Mouse (Mus musculus) heart, adult 2 months (tissue): ENCODE measurements around the gene Tor3a. TPM values are rescaled to one million over a fixed set of nuclear protein-coding genes. Genes with fewer than 3 reads are reported as not detected.

Source experiments
- DNase-seq, 2 experiments: peaks; one replicate each; pipeline ENCODE4 v3.0.0; 2021
- H3K27ac ChIP-seq: fragments of 200-600 bp; 2 replicates; pipeline ENCODE4 v1.8.1; 2022
- H3K27me3 ChIP-seq: fragments of 200-500 bp; 2 replicates; pipeline ENCODE4 v1.6.1; 2012; ENCODE audit warnings: mild to moderate bottlenecking, low read length, inconsistent platforms, mixed read lengths; ENCODE audit not compliant: control insufficient read depth, insufficient read depth
- H3K36me3 ChIP-seq: fragments of 200-500 bp; 2 replicates; pipeline ENCODE4 v1.6.1; 2012; ENCODE audit warnings: low read length, inconsistent platforms; ENCODE audit not compliant: control insufficient read depth, insufficient read depth
- H3K4me1 ChIP-seq: fragments of 200-500 bp; 2 replicates; pipeline ENCODE4 v1.6.1; 2011; ENCODE audit warnings: low read length; ENCODE audit not compliant: control insufficient read depth, insufficient read depth
- H3K4me3 ChIP-seq: fragments of 200-600 bp; 2 replicates; pipeline ENCODE4 v1.8.1; 2022
- H3K79me2 ChIP-seq: fragments of 200-500 bp; replicated peaks from 2 replicates; pipeline ENCODE4 v1.6.1; 2012; ENCODE audit warnings: mild to moderate bottlenecking, inconsistent platforms, low read length, moderate library complexity, mixed read lengths; ENCODE audit not compliant: control insufficient read depth, insufficient read depth
- H3K9ac ChIP-seq: fragments of 200-500 bp; 2 replicates; pipeline ENCODE4 v1.6.1; 2012; ENCODE audit warnings: low read depth, mild to moderate bottlenecking, control low read depth, inconsistent platforms, low read length, mixed read lengths
- CTCF ChIP-seq: fragments of 200-600 bp; IDR thresholded peaks from 2 replicates; pipeline ENCODE4 v1.8.1; 2022; ENCODE audit warnings: antibody characterized with exemption, mild to moderate bottlenecking, moderate library complexity
- EP300 ChIP-seq: fragments of 200-500 bp; IDR thresholded peaks from 2 replicates; pipeline ENCODE4 v1.6.1; 2011; ENCODE audit warnings: low read depth, low read length, control low read depth; ENCODE audit not compliant: insufficient read depth
- POLR2A ChIP-seq: fragments of 200-500 bp; IDR thresholded peaks from 2 replicates; pipeline ENCODE4 v1.6.1; 2011; ENCODE audit warnings: mild to moderate bottlenecking, low read depth, low read length, control low read depth; ENCODE audit not compliant: insufficient read depth
- WGBS: fragments of 180-500 bp; shearing (Covaris S2); methylation state at CpG from one replicate; pipeline ENCODE4 v1.1.7; 2018; 5-methylcytosine and 5-hydroxymethylcytosine counted together
- intact Hi-C: fragments of 180-260 bp; cut with DNase I; formaldehyde crosslinking; loops from one replicate; pipeline ENCODE4 v1.15.1; 2025
- long read RNA-seq: library from polyadenylated mRNA; stranded (forward); transcript quantifications from one replicate; pipeline ENCODE4 v2.0.0, GENCODE M21; 2021
- polyA plus RNA-seq: library from polyadenylated mRNA; depleted of rRNA; stranded (reverse); fragments of >200 nt; gene quantifications from 2 replicates; pipeline ENCODE4 v1.2.3, GENCODE M21; 2012; rRNA removed
- total RNA-seq, 2 experiments: library from RNA; stranded (reverse); gene quantifications; 2 replicates each; pipeline ENCODE4 v1.2.3; 2021

Gene Tor3a
- total RNA-seq = 10 to 100 TPM in 1 of 2 experiments, 1 to 10 TPM in 1; 8.3 to 11.6 TPM
- 8.9 and 11.8 TPM in 2 replicates for polyA plus RNA-seq
- long read RNA-seq, transcript Tor3a-201 (6 exons, 3,285 nt) = major isoform, 18 of 24 reads
- long read RNA-seq, partial matches to known transcripts = 1 of 24 reads
- long read RNA-seq, other reads (novel, unspliced or antisense) = 4 of 24 reads

DNA sequence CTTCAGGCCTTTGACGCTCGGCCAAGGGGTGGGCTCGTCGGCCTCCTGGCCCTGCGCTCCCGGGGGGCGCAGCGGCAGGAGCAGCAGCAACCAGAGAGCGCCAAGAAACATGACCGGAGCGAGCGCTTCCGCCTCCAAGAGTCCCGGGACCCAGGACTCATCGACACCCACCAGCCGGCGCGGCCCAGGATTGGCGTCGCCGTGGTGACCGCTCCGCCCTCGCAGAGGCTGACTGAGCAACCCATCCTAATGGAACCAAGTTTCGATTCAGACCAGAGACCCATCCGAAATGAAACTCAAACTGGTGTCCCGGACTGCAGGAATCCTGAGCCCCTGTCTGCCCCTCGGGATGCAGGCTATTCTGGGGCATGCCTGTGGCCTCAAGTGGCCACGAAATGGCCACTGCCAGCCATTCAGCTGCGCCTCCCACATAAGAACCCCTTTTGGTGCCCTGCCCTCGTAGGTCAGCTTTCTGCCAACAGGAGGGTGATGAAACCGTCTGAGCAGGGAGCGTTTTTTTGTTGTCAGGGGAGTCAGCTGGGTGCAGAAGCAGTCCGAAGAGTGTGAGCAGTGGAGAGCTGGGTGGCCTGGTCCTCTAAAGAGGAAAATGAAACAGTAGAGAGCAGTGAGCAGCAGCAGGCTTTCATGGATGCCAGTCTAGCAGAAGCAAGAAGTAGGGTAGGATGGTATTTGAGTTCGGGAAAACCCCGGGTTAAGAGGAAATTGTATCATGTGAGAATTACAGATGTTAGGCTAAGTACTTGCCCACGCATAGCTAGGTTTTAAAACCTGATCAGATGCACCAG lies at the start of gene Tor3a:
TSS of gene Tor3a (minus strand) at position 162 of the 806 bp plus-strand sequence.
- intact Hi-C loops = no loop called here
- Histone ChIP-seq H3K79me2 (no peaks in the 10 kb centered on the region), H3K36me3 (no peaks in the 10 kb centered on the region), H3K9ac (peak within 1 kb of the TSS; percentile 77), H3K4me3 (peak within 1 kb of the TSS; percentile 74), H3K27ac (peak within 1 kb of the TSS; percentile 88), H3K27me3 (no peaks in the 10 kb centered on the region), H3K4me1 (peaks cover 4% of the 10 kb centered on the region)
- TF ChIP-seq POLR2A = peak; percentile 63
- TF ChIP-seq CTCF = no peak
- WGBS = 4% methylated on average over 37 of the region's 37 CpGs
- peak; percentile 89 to 93 for DNase-seq

DNA sequence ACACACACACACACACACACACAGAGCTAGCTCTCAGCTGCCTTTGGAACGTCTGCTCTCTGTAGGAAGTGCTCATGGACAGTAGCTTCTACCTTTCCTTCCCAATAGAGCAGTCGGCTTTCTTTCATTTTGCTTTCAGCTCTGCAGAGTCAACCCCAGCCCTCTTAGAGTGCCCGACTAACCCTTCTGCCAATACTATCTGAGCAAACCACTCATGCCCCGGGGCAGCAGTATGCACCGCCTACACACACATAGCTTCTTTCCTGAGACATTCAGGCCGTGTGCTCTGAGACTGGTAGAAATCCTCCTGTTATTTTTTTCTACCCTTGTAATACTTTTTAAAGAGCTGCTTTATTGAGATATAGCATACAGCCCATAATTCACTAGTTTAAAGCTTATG lies 47.9 kb upstream of the Tor3a start:
- Histone ChIP-seq H3K9ac (no peak overlapping the region), H3K4me3 (no peak overlapping the region), H3K4me1 (peaks cover 1% of the 10 kb centered on the region; the same call in 1 of the 2 replicates), H3K27ac (no peak overlapping the region), H3K79me2 (no peaks in the 10 kb centered on the region), H3K36me3 (no peaks in the 10 kb centered on the region), H3K27me3 (no peaks in the 10 kb centered on the region)
- no peak for DNase-seq
- no peak for TF ChIP-seq CTCF
- no peak for TF ChIP-seq EP300
- WGBS = 45% methylated on average over 6 of the region's 6 CpGs
- intact Hi-C loops = no loop called here

DNA sequence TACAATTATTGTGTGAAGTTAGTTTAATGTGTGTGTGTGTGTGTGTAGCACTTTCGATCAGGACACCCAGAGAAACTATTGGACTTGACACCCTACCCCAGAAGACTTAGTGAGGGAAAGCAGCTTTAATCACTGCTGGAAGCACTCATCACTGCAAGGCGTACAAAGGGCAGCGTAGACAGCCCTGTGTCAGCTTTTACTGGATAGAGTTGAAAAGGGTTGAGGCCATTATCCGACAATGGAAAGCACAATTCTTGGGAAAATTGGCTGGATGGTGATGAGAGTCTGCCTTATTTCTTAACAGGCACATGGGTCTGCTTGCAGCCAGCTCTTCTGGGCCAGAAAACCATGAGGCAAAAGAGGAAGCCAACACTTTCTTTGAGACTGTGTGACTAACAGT lies 45.9 kb upstream of the Tor3a start:
- TF ChIP-seq POLR2A (no peak), EP300 (no peak), CTCF (no peak)
- peaks cover 1% of the 10 kb centered on the region; the same call in 1 of the 2 replicates for H3K4me1 ChIP-seq
- H3K27me3 ChIP-seq = no peaks in the 10 kb centered on the region
- no peak for DNase-seq
- intact Hi-C loops = no loop called here
- H3K4me3 ChIP-seq = no peak overlapping the region
- H3K9ac ChIP-seq = no peak overlapping the region
- WGBS = 83% methylated on average over 4 of the region's 4 CpGs
- H3K27ac ChIP-seq = no peak overlapping the region
- H3K36me3 ChIP-seq = no peaks in the 10 kb centered on the region
- H3K79me2 ChIP-seq = peaks cover 2% of the 10 kb centered on the region

DNA sequence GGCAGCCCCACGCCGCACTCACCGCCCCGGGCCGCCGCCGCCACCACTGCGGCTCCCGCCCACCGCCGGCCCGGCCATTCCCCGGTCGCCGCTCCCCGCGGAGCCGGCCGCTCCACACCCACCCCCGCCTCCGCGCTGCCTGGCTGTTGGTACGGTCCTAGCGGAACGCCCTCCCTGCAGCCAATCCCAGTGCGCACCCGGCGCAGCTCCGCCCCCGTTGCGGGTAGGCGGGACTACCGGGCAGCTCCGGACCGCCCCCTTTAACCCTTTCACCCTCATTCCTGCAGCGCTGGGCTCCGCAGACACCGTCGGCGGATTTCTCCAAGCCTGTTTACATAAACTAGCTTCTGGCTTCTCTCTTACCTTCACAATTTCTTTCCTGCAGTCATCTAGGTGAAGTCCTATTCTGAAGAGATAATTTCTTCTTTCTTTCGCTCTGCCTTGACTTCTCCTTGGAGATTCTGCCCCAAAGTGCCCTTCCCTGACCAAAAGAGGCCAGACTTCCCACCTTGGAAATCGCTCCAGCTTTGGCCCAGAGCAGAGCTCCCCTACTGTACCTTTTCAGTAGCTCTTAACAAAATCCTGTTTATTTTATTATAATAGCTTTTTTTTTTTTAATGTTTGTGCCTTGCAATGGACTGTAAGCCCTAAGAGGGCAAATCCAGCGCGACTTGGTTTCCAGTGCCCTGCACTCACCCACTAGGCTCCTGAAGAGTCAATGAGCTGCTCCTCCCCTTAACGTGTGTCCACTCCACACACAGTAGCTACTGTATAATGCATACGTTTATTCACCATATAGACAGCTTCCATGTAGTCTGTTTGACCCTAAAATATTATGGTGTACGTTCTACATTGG lies 45.0 kb upstream of the Tor3a start, which contains the start of gene Fam20b:
TSS of gene Fam20b (minus strand) at position 137 of the 856 bp plus-strand sequence.
- no peaks in the 10 kb centered on the region for H3K27me3 ChIP-seq
- intact Hi-C loops = loop anchor here (5.0 kb wide), 2 partner anchors 162 to 677 kb away; partner anchors contain the start of gene Abl2
- H3K4me1 ChIP-seq = peaks cover 1% of the 10 kb centered on the region; the same call in 1 of the 2 replicates
- H3K4me3 ChIP-seq = peak within 1 kb of the TSS; percentile 77
- TF ChIP-seq EP300 (0 out of 2 replicates have a peak, but pooled peaks have one; percentile 34), CTCF (no peak), POLR2A (peak; percentile 66; the same call in 1 of the 2 replicates)
- H3K27ac ChIP-seq = peak within 1 kb of the TSS; percentile 90
- 2% methylated on average over 43 of the region's 47 CpGs for WGBS
- peaks cover 2% of the 10 kb centered on the region for H3K79me2 ChIP-seq
- H3K9ac ChIP-seq = peak within 1 kb of the TSS; percentile 77
- peak; percentile 97 to 98 for DNase-seq
- H3K36me3 ChIP-seq = no peaks in the 10 kb centered on the region

DNA sequence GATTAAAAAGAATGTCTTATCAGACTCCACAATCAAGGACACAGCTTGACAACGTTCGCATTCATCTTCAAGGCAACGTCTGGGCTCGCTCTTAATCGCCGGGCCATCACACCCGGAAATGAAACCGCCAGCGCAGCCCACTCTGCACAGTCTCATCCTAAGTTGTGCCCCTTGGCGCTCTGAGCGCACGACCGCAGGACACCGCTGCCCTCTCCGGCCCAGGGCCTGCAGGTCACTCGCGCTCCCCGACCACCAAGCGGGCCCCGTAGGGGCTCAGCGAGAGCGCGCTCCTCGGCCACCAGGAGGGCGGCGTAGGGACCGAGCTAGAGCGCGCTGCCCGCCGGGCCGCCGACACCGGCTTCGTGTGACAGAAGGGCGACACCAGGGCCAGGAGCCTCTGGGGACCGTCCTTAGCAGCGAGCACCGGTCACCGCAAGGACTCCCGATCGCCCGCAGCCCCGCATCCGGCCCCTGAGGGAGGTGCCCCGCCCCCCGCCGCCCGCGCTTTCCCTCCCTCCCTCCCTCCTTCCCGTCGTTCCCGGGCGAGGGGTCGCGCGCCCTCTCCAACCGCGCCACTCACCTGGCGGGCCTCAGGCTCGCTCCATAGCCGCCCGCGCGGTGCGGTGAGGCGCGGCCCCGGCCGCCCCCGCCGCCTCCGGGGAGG lies 44.3 kb upstream of the Tor3a start:
- H3K9ac ChIP-seq = peak overlapping the region; percentile 77
- intact Hi-C loops = loop anchor here (5.0 kb wide), 2 partner anchors 161 to 676 kb away; partner anchors contain the start of gene Abl2
- under 1% methylated on average over 68 of the region's 73 CpGs for WGBS
- DNase-seq = peak in 1 of 2 experiments; percentile 75
- H3K4me1 ChIP-seq = peaks cover 1% of the 10 kb centered on the region; the same call in 1 of the 2 replicates
- H3K27me3 ChIP-seq = no peaks in the 10 kb centered on the region
- no peaks in the 10 kb centered on the region for H3K36me3 ChIP-seq
- H3K27ac ChIP-seq = peak overlapping the region; percentile 90
- TF ChIP-seq CTCF = peak; percentile 58
- TF ChIP-seq EP300 = no peak
- no peak for TF ChIP-seq POLR2A
- H3K4me3 ChIP-seq = peak overlapping the region; percentile 77
- peaks cover 2% of the 10 kb centered on the region for H3K79me2 ChIP-seq
